Mouse (Mus musculus) midbrain, embryonic 14.5 days (tissue): ENCODE measurements around the gene Apba3. TPM values are rescaled to one million over a fixed set of nuclear protein-coding genes. Genes with fewer than 3 reads are reported as not detected.

Experiments
- ATAC-seq: fragments of 200-750 bp; cut with Nextera tagmentation; 2 replicates; pipeline ENCODE4 v1.8.0; 2017; ENCODE audit warnings: moderate number of reproducible peaks, moderate library complexity; ENCODE audit not compliant: low FRiP score, low TSS enrichment
- DNase-seq: peaks from one replicate; pipeline ENCODE4 v3.0.0-alpha.2; 2015
- H3K27ac ChIP-seq: fragments of 300-500 bp; sonication (generic); replicated peaks from 2 replicates; pipeline ENCODE4 v1.5.1; 2014; ENCODE audit warnings: mild to moderate bottlenecking, low read depth, low read length, moderate library complexity
- H3K27me3 ChIP-seq: fragments of 300-500 bp; sonication (generic); 2 replicates; pipeline ENCODE4 v1.6.1; 2014; ENCODE audit warnings: low read length, control low read depth, mixed read lengths; ENCODE audit not compliant: control insufficient read depth, insufficient read depth
- H3K36me3 ChIP-seq: fragments of 300-500 bp; sonication (generic); 2 replicates; pipeline ENCODE4 v1.6.1; 2014; ENCODE audit warnings: low read length, control low read depth; ENCODE audit not compliant: control insufficient read depth, insufficient read depth
- H3K4me1 ChIP-seq: fragments of 300-500 bp; sonication (generic); 2 replicates; pipeline ENCODE4 v1.6.1; 2014; ENCODE audit warnings: mild to moderate bottlenecking, antibody characterized with exemption, low read length, control low read depth; ENCODE audit not compliant: control insufficient read depth, insufficient read depth
- H3K4me2 ChIP-seq: fragments of 300-500 bp; sonication (generic); 2 replicates; pipeline ENCODE4 v1.6.1; 2014; ENCODE audit warnings: mild to moderate bottlenecking, low read length, moderate library complexity
- H3K4me3 ChIP-seq: fragments of 300-500 bp; sonication (generic); replicated peaks from 2 replicates; pipeline ENCODE4 v1.5.1; 2014; ENCODE audit warnings: low read depth, low read length
- H3K9ac ChIP-seq: fragments of 300-500 bp; sonication (generic); replicated peaks from 2 replicates; pipeline ENCODE4 v1.6.1; 2014; ENCODE audit warnings: mild to moderate bottlenecking, low read length, moderate library complexity
- H3K9me3 ChIP-seq: fragments of 300-500 bp; sonication (generic); 2 replicates; pipeline ENCODE4 v1.6.1; 2016; ENCODE audit warnings: low read length, control low read depth, mixed read lengths; ENCODE audit not compliant: control insufficient read depth
- WGBS: fragments of 180-500 bp; shearing (Covaris S2); extraction: QIAGEN DNeasy Blood & Tissue Kit; methylation state at CpG from one replicate; pipeline ENCODE4 v1.1.7; 2014; 5-methylcytosine and 5-hydroxymethylcytosine counted together
- polyA plus RNA-seq: library from polyadenylated mRNA; unstranded; fragments of >200 nt; fragmentation: Nextera tagmentation; extraction: Ambion mirVana; gene quantifications from 2 replicates; pipeline ENCODE4 v1.2.1, GENCODE M21; 2014

The Apba3 gene
- polyA plus RNA-seq, 1 experiment from 2014 or later = 25.1 TPM

- 46% methylated on average over 21 of the region's 21 CpGs for WGBS
- Histone ChIP-seq H3K4me3 (no peak overlapping the region), H3K9ac (peak overlapping the region; percentile 23; the same call in 1 of the 2 replicates), H3K27me3 (peaks cover 18% of the 10 kb centered on the region), H3K4me1 (peaks cover 16% of the 10 kb centered on the region; the same call in 1 of the 2 replicates), H3K27ac (no peak overlapping the region), H3K4me2 (no peak overlapping the region), H3K9me3 (no peaks in the 10 kb centered on the region; the same call in 1 of the 2 replicates), H3K36me3 (peaks cover 26% of the 10 kb centered on the region)
- DNase-seq (peak; percentile 46), ATAC-seq (no peak)
Observed at GRCm38 (mm10) chr10:81259225-81259884, 7.4 kb upstream of the Apba3 start.

- no peak overlapping the region for H3K27ac ChIP-seq
Observed at GRCm38 (mm10) chr10:81261025-81261424, 5.7 kb upstream of the Apba3 start.

GRCm38 (mm10) chr10:81265540-81265939, 1.2 kb upstream of the Apba3 start:
- WGBS = 96% methylated on average over 8 of the region's 8 CpGs
- Histone ChIP-seq H3K36me3 (peaks cover 37% of the 10 kb centered on the region), H3K27me3 (no peaks in the 10 kb centered on the region), H3K4me3 (peak overlapping the region; percentile 56), H3K4me2 (peak overlapping the region; percentile 71), H3K27ac (no peak overlapping the region), H3K4me1 (peaks cover 12% of the 10 kb centered on the region; the same call in 1 of the 2 replicates), H3K9me3 (no peaks in the 10 kb centered on the region; the same call in 1 of the 2 replicates), H3K9ac (peak overlapping the region; percentile 68; the same call in 1 of the 2 replicates)
- ATAC-seq = no peak
- DNase-seq = no peak

More at GRCm38 (mm10) chr10:81261025-81261424, 5.7 kb upstream of the Apba3 start:
- H3K9ac ChIP-seq = no peak overlapping the region
- no peak overlapping the region for H3K4me3 ChIP-seq
- H3K27me3 ChIP-seq = peaks cover 18% of the 10 kb centered on the region
- H3K36me3 ChIP-seq = peaks cover 37% of the 10 kb centered on the region
- ATAC-seq = no peak
- H3K9me3 ChIP-seq = no peaks in the 10 kb centered on the region; the same call in 1 of the 2 replicates
- 90% methylated on average over 4 of the region's 4 CpGs for WGBS
- DNase-seq = no peak
- H3K4me1 ChIP-seq = peaks cover 21% of the 10 kb centered on the region; the same call in 1 of the 2 replicates
- H3K4me2 ChIP-seq = no peak overlapping the region

- Histone ChIP-seq H3K9me3 (no peaks in the 10 kb centered on the region), H3K36me3 (peaks cover 43% of the 10 kb centered on the region), H3K4me2 (peak overlapping the region; percentile 77), H3K4me1 (peaks cover 12% of the 10 kb centered on the region; the same call in 1 of the 2 replicates), H3K9ac (peak overlapping the region; percentile 75), H3K27me3 (no peaks in the 10 kb centered on the region), H3K4me3 (peak overlapping the region; percentile 58), H3K27ac (no peak overlapping the region; the same call in 1 of the 2 replicates)
- peak; percentile 40; the same call in 1 of the 2 replicates for ATAC-seq
- WGBS = 2% methylated on average over 23 of the region's 23 CpGs
- peak; percentile 92 for DNase-seq
Observed at GRCm38 (mm10) chr10:81268056-81268455, 1.3 kb downstream of the Apba3 start.

- Histone ChIP-seq H3K27ac (no peak overlapping the region; the same call in 1 of the 2 replicates), H3K36me3 (peaks cover 42% of the 10 kb centered on the region), H3K4me1 (peaks cover 12% of the 10 kb centered on the region; the same call in 1 of the 2 replicates), H3K9me3 (no peaks in the 10 kb centered on the region), H3K9ac (peak overlapping the region; percentile 75), H3K4me3 (peak overlapping the region; percentile 58), H3K27me3 (no peaks in the 10 kb centered on the region), H3K4me2 (peak overlapping the region; percentile 77)
- no peak for DNase-seq
- ATAC-seq = no peak
- WGBS = 84% methylated on average over 16 of the region's 16 CpGs
Observed at GRCm38 (mm10) chr10:81268643-81269412, 2.1 kb downstream of the Apba3 start.

GRCm38 (mm10) chr10:81272356-81272755, 5.6 kb downstream of the Apba3 start:
- Histone ChIP-seq H3K4me3 (no peak overlapping the region), H3K27ac (no peak overlapping the region), H3K9ac (no peak overlapping the region), H3K36me3 (peaks cover 27% of the 10 kb centered on the region), H3K4me1 (peaks cover 8% of the 10 kb centered on the region; the same call in 1 of the 2 replicates), H3K9me3 (no peaks in the 10 kb centered on the region), H3K27me3 (no peaks in the 10 kb centered on the region), H3K4me2 (no peak overlapping the region)
- DNase-seq (no peak), ATAC-seq (no peak)
- WGBS = 95% methylated on average over 21 of the region's 21 CpGs

GRCm38 (mm10) chr10:81273842-81274241, 7.1 kb downstream of the Apba3 start:
- H3K4me3 ChIP-seq = no peak overlapping the region
- H3K9me3 ChIP-seq = no peaks in the 10 kb centered on the region
- H3K27me3 ChIP-seq = no peaks in the 10 kb centered on the region
- no peak overlapping the region for H3K9ac ChIP-seq
- H3K4me1 ChIP-seq = no peaks in the 10 kb centered on the region
- no peak overlapping the region for H3K27ac ChIP-seq
- ATAC-seq (no peak), DNase-seq (no peak)
- no peak overlapping the region for H3K4me2 ChIP-seq
- H3K36me3 ChIP-seq = peaks cover 27% of the 10 kb centered on the region
- 95% methylated on average over 19 of the region's 19 CpGs for whole genome bisulfite sequencing

GRCm38 (mm10) chr10:81277676-81278075, 10.9 kb downstream of the Apba3 start:
- DNase-seq (no peak), ATAC-seq (no peak)
- WGBS = 83% methylated on average over 22 of the region's 22 CpGs
- H3K27ac ChIP-seq = no peak overlapping the region
- peaks cover 9% of the 10 kb centered on the region for H3K36me3 ChIP-seq
- no peaks in the 10 kb centered on the region for H3K9me3 ChIP-seq
- no peaks in the 10 kb centered on the region for H3K4me1 ChIP-seq
- no peak overlapping the region for H3K4me3 ChIP-seq
- H3K27me3 ChIP-seq = no peaks in the 10 kb centered on the region
- no peak overlapping the region for H3K9ac ChIP-seq
- H3K4me2 ChIP-seq = no peak overlapping the region
